In genomic region chr15:26144197-26144596, GRCm38 (mm10) we compare ENCODE assay signal across 22 mouse cellular contexts.
A peak's percentile ranks its signal among the peaks of the same experiment; 100 is the strongest.
DNase-seq lines count a peak whose midpoint lies in the region; ATAC-seq and TF ChIP-seq lines count a peak whose summit lies in the region.
"Had no signal": no experiment of that assay in that cellular context is flagged by ENCODE, and none has a peak within 500 bp of the region (broad histone marks: within the 10 kb centered on the region; RNA-seq: fewer than 3 reads in every experiment).

No protein-coding gene starts in this region.

- WGBS in intestine, embryonic 16.5 days, result 56% methylated on average over 2 of the region's 2 CpGs
- 47% methylated on average over 2 of the region's 2 CpGs for WGBS in liver, embryonic 12.5 days (ENCODE audit: insufficient replicate concordance)

- no peak overlapping the region for H3K4me2 ChIP-seq in intestine, embryonic 16.5 days (ENCODE audit: low read depth, low read length)
- H3K4me2 ChIP-seq in liver, embryonic 12.5 days, result no peak overlapping the region
- H3K4me2 ChIP-seq: embryonic facial prominence, embryonic 13.5 days; embryonic facial prominence, embryonic 15.5 days; forebrain, embryonic 12.5 days had no signal

- H3K9ac ChIP-seq in ES-E14 (ENCODE audit: insufficient read depth, low read depth, low read length, poor library complexity, severe bottlenecking), result no peak overlapping the region
- no peak overlapping the region for H3K9ac ChIP-seq in intestine, embryonic 16.5 days (ENCODE audit: low read depth, low read length)
- no peak overlapping the region for H3K9ac ChIP-seq in liver, embryonic 12.5 days
- H3K9ac ChIP-seq: embryonic facial prominence, embryonic 13.5 days; embryonic facial prominence, embryonic 15.5 days; forebrain, embryonic 12.5 days had no signal

- H3K4me1 ChIP-seq in ES-E14 (ENCODE audit: control insufficient read depth in 2 of 2, insufficient read depth in 2 of 2, low read length in 2 of 2, poor library complexity in 1 of 2), result no peaks in the 10 kb centered on the region
- no peaks in the 10 kb centered on the region for H3K4me1 ChIP-seq in intestine, embryonic 16.5 days (ENCODE audit: control insufficient read depth, insufficient read depth, low read length)
- no peaks in the 10 kb centered on the region for H3K4me1 ChIP-seq in liver, embryonic 12.5 days
- H3K4me1 ChIP-seq: embryonic facial prominence, embryonic 13.5 days; embryonic facial prominence, embryonic 15.5 days; forebrain, embryonic 10.5 days; forebrain, embryonic 12.5 days had no signal

- H3K9me3 ChIP-seq in ES-E14 (ENCODE audit: control insufficient read depth, insufficient read depth, low read depth, low read length), result no peaks in the 10 kb centered on the region
- no peaks in the 10 kb centered on the region for H3K9me3 ChIP-seq in intestine, embryonic 16.5 days (ENCODE audit: control insufficient read depth, low read length)
- no peaks in the 10 kb centered on the region for H3K9me3 ChIP-seq in liver, embryonic 12.5 days (replicated peaks)
- H3K9me3 ChIP-seq: embryonic facial prominence, embryonic 13.5 days; embryonic facial prominence, embryonic 15.5 days; forebrain, embryonic 10.5 days; forebrain, embryonic 12.5 days had no signal

- H3K4me3 ChIP-seq in ES-E14 (ENCODE audit: insufficient read depth in 1 of 2, low read depth in 1 of 2, low read length in 2 of 2, poor library complexity in 1 of 2, severe bottlenecking in 1 of 2), result no peak overlapping the region
- no peak overlapping the region for H3K4me3 ChIP-seq in intestine, embryonic 16.5 days (ENCODE audit: low read length)
- no peak overlapping the region for H3K4me3 ChIP-seq in liver, embryonic 12.5 days
- H3K4me3 ChIP-seq: embryonic facial prominence, embryonic 13.5 days; embryonic facial prominence, embryonic 15.5 days; erythroblast, embryonic 14.5 days; forebrain, embryonic 10.5 days; forebrain, embryonic 12.5 days had no signal

- no peaks in the 10 kb centered on the region for H3K27me3 ChIP-seq in intestine, embryonic 16.5 days (replicated peaks; ENCODE audit: control insufficient read depth, insufficient read depth, low read length)
- no peaks in the 10 kb centered on the region for H3K27me3 ChIP-seq in liver, embryonic 12.5 days (replicated peaks)
- H3K27me3 ChIP-seq: embryonic facial prominence, embryonic 13.5 days; embryonic facial prominence, embryonic 15.5 days; forebrain, embryonic 12.5 days had no signal

- no peak overlapping the region for H3K27ac ChIP-seq in ES-E14 (ENCODE audit: insufficient read depth, low read depth, low read length, poor library complexity, severe bottlenecking)
- H3K27ac ChIP-seq in intestine, embryonic 16.5 days (ENCODE audit: low read length), result no peak overlapping the region
- no peak overlapping the region for H3K27ac ChIP-seq in liver, embryonic 12.5 days
- H3K27ac ChIP-seq: embryonic facial prominence, embryonic 13.5 days; embryonic facial prominence, embryonic 15.5 days; forebrain, embryonic 10.5 days; forebrain, embryonic 12.5 days had no signal

- no peak for DNase-seq in ES-E14 (ENCODE audit: low read depth, low spot score)
- DNase-seq in spleen, postnatal 10 days (ENCODE audit: low spot score in 2 of 2), result no peak
- no peak for DNase-seq in right cerebral cortex, adult 18-20 months
- DNase-seq: adrenal gland, adult 2 months; adrenal gland, postnatal 10 days; adrenal gland, postnatal 25 days; cerebellum, adult 11 months; cerebellum, adult 18-20 months; cerebellum, adult 8-10 months; cerebellum, adult 9-11 months; cerebellum, postnatal 14 days; cerebellum, postnatal 36 days; embryo, embryonic 11 days had no signal

- peak; percentile 77 for ATAC-seq in intestine, embryonic 16.5 days
- no peak for ATAC-seq in liver, embryonic 12.5 days
- ATAC-seq: forebrain, embryonic 14.5 days; forebrain, embryonic 16.5 days had no signal

- H3K36me3 ChIP-seq in ES-E14 (ENCODE audit: control insufficient read depth, insufficient read depth, low read length, poor library complexity, severe bottlenecking), result no peaks in the 10 kb centered on the region
- H3K36me3 ChIP-seq in intestine, embryonic 16.5 days (ENCODE audit: control insufficient read depth, insufficient read depth, low read length), result no peaks in the 10 kb centered on the region
- no peaks in the 10 kb centered on the region for H3K36me3 ChIP-seq in liver, embryonic 12.5 days
- H3K36me3 ChIP-seq: embryonic facial prominence, embryonic 13.5 days; embryonic facial prominence, embryonic 15.5 days; forebrain, embryonic 10.5 days; forebrain, embryonic 12.5 days had no signal

- in situ Hi-C loops in ES-E14 (cut with MboI; ENCODE audit: low sequenced_read_pairs in 2 of 2, unreplicated experiment in 2 of 2), result no loop called here

TF ChIP-seq in ES-E14, 5 proteins besides CTCF, POLR2A, EP300 and RAD21:
- 0 out of 2 replicates have a peak, but pooled peaks have one; percentile 23 for TF ChIP-seq MAFK (IDR thresholded peaks at IDR 0.05; ENCODE audit: insufficient read depth, low read depth, low read length)
- TF ChIP-seq HCFC1 (IDR thresholded peaks at IDR 0.05; ENCODE audit: borderline replicate concordance, insufficient read depth, low read length), result no peak
